Mouse (Mus musculus) testis, adult 2 months (tissue): ENCODE results near the gene Slc22a5. TPM values are rescaled to one million over a fixed set of nuclear protein-coding genes. Genes with fewer than 3 reads are reported as not detected.
"Not testable (repeated sequence)": the region's sequence is repeated elsewhere in the genome, so short reads cannot be mapped to it uniquely, and the experiment has no call there.

ENCODE experiments used
- H3K27ac ChIP-seq: fragments of 200-500 bp; 2 replicates; pipeline ENCODE4 v1.5.1; 2012; ENCODE audit warnings: low read depth, low read length; ENCODE audit not compliant: control insufficient read depth, insufficient read depth
- H3K27me3 ChIP-seq: fragments of 200-500 bp; 2 replicates; pipeline ENCODE4 v1.6.1; 2012; ENCODE audit warnings: mild to moderate bottlenecking, low read length, moderate library complexity; ENCODE audit not compliant: control insufficient read depth, insufficient read depth
- H3K36me3 ChIP-seq: fragments of 200-500 bp; 2 replicates; pipeline ENCODE4 v1.6.1; 2012; ENCODE audit warnings: mild to moderate bottlenecking, low read length; ENCODE audit not compliant: control insufficient read depth, insufficient read depth
- H3K4me1 ChIP-seq: fragments of 200-500 bp; 2 replicates; pipeline ENCODE4 v1.6.1; 2012; ENCODE audit warnings: low read length; ENCODE audit not compliant: control insufficient read depth, insufficient read depth
- H3K4me3 ChIP-seq: fragments of 200-500 bp; 2 replicates; pipeline ENCODE4 v1.5.1; 2012; ENCODE audit warnings: low read depth, mild to moderate bottlenecking, low read length, moderate library complexity, mixed read lengths; ENCODE audit not compliant: control insufficient read depth
- CTCF ChIP-seq: fragments of 200-500 bp; IDR thresholded peaks from 2 replicates; pipeline ENCODE4 v1.5.1; 2012; ENCODE audit warnings: low read depth, mild to moderate bottlenecking, inconsistent platforms, low read length, moderate library complexity; ENCODE audit not compliant: control insufficient read depth, insufficient read depth, insufficient replicate concordance
- POLR2A ChIP-seq: fragments of 200-500 bp; IDR thresholded peaks from 2 replicates; pipeline ENCODE4 v1.6.1; 2012; ENCODE audit warnings: low read depth, mild to moderate bottlenecking, inconsistent platforms, low read length, moderate library complexity; ENCODE audit not compliant: control insufficient read depth
- polyA plus RNA-seq: library from polyadenylated mRNA; depleted of rRNA; stranded (reverse); fragments of >200 nt; gene quantifications from 2 replicates; pipeline ENCODE4 v1.2.3, GENCODE M21; 2012

Slc22a5 gene
- polyA plus RNA-seq, 1 experiment = 20.7 TPM

DNA sequence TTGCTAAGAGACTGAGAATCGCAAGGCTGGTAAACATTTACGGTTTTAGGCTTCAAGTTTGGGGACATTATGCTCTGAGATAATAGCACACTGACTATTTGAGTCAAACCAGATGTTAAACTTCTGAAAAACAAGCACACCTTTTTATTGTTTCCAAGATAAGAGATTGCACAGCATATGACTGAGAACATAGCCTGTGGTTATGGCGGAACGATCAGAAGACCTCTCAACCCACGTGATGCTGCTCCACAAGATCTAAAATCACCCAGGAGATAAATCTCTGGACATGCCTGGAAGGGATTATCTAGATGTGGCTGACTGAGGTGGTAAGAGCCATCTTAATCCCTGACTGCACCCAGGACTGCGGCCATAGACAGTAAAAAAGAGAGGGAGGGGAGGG is 5.5 kb upstream of the Slc22a5 start:
- peaks cover 3% of the 10 kb centered on the region for H3K4me1 ChIP-seq
- H3K4me3 ChIP-seq = no peak overlapping the region

DNA sequence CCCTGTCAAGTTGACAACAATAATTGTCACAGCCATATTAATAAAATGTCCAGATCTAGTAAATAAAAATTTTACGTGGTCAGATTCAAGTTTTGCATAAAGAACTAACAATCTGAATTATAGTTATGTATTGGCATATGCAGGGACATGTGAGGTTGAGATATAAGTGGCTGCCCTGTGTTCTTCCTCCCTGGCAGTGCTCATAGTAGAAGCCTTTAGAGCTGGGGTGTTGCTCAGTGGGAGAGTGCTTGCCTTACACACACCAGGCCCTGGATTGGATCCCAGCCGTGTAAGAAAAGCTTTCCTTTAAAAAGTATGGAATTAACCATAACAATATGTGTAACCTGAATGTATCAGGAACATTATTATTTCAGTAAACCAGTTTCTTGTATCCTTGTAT is 2.0 kb upstream of the Slc22a5 start:
- peaks cover 7% of the 10 kb centered on the region for H3K4me1 ChIP-seq
- no peak overlapping the region for H3K27ac ChIP-seq
- no peaks in the 10 kb centered on the region for H3K27me3 ChIP-seq
- H3K4me3 ChIP-seq = no peak overlapping the region
- no peaks in the 10 kb centered on the region; the same call in 1 of the 2 replicates for H3K36me3 ChIP-seq
- TF ChIP-seq CTCF = no peak
- TF ChIP-seq POLR2A = no peak

More for the DNA sequence above, 5.5 kb upstream of the Slc22a5 start:
- no peak for TF ChIP-seq CTCF
- TF ChIP-seq POLR2A = no peak
- Histone ChIP-seq H3K27me3 (no peaks in the 10 kb centered on the region), H3K27ac (no peak overlapping the region), H3K36me3 (no peaks in the 10 kb centered on the region)

DNA sequence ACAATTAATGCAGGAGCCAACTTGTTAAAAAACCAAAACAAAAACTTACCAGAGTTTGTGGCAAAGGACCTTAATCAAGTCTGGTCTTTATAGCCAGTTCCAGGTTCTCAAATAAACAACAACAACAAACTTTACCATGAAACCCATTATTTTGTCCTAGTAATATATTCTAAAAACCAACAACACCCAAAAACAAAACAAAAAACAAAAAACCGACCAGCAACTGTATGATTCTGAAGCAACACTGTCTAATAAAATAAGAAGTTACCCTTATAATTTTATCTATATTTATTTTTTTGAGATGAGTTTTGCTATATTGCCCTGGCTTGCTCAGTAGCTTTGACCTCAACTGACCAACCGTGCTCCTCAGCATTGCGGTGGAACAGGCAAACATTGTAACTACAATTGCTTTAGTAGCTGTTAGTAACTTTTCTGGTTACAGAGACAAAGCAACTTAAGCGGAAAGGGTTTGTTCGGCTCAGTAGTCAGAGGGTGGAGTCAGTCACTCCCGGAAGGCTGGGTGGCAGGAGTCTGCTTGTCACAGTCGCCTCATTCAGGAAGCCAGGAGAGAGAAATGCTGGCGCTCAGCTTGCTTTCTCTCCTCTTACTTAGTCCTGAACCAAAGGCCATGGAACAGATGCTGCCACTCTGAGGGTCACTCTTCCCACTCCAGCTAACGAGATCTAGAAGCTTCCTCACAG is 1.4 kb upstream of the Slc22a5 start:
- TF ChIP-seq CTCF (no peak), POLR2A (0 out of 2 replicates have a peak, but pooled peaks have one; percentile 23)
- 0 out of 2 replicates have a peak overlapping the region, but pooled peaks have one; percentile 17 for H3K27ac ChIP-seq
- no peaks in the 10 kb centered on the region for H3K27me3 ChIP-seq
- H3K36me3 ChIP-seq = no peaks in the 10 kb centered on the region; the same call in 1 of the 2 replicates
- no peak overlapping the region for H3K4me3 ChIP-seq
- H3K4me1 ChIP-seq = peaks cover 7% of the 10 kb centered on the region

DNA sequence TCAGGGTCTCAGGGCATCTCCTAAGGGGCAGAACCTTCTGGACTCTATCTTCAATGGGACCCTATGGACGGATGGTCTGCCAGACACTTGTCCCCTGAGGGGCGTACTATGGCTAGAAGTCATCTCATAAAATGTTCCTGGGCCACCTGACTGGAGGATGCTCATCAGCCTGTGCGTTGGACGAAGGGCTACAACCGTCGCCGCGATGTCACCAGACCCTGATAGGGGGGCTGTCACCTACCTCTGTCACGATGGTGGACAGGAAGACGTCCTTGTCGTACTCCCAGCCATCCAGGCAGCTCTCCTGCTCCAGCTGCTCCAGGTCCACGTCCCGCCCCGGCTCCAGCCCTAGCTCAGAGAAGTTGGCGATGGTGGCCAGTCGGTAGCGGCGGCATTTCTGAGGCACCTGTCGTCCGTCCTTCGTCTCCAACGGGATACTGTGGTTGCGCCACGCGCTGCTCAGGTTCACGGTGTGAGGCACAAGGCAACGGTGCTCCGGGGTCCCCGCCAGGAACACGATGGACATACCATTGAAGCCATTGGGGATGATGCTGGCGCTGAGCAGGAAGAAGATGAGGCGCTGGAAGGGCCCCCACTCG is 455 bp downstream of the Slc22a5 start:
- Histone ChIP-seq H3K36me3 (no peaks in the 10 kb centered on the region; the same call in 1 of the 2 replicates), H3K27ac (peak overlapping the region; percentile 63)
- TF ChIP-seq CTCF (no peak), POLR2A (no peak)

DNA sequence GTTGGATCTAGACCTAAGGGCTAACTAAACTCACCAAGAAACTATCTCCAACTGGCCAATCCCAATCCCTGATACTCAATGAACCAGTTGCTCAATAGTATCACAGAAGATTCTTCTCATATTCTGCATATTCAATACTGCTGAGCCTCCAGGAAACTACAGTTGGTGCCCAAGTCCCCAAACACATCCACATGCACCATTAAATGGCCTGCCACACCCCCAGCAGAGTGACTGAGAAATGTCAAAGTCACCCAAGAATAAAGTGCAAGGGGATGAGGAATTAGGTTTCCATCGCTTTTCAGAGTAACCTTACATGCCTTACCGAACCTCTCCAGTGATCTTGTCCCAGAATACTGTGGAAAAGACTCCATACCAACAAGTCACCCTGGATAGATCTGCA is 1.2 kb downstream of the Slc22a5 start:
- no peaks in the 10 kb centered on the region for H3K27me3 ChIP-seq
- H3K36me3 ChIP-seq = no peaks in the 10 kb centered on the region; the same call in 1 of the 2 replicates
- no peak overlapping the region for H3K27ac ChIP-seq
- H3K4me1 ChIP-seq = peaks cover 7% of the 10 kb centered on the region
- peak overlapping the region; percentile 94 for H3K4me3 ChIP-seq
- TF ChIP-seq CTCF (no peak), POLR2A (no peak)

More for the DNA sequence above, 455 bp downstream of the Slc22a5 start:
- no peaks in the 10 kb centered on the region for H3K27me3 ChIP-seq
- peaks cover 7% of the 10 kb centered on the region for H3K4me1 ChIP-seq
- peak overlapping the region; percentile 94 for H3K4me3 ChIP-seq

DNA sequence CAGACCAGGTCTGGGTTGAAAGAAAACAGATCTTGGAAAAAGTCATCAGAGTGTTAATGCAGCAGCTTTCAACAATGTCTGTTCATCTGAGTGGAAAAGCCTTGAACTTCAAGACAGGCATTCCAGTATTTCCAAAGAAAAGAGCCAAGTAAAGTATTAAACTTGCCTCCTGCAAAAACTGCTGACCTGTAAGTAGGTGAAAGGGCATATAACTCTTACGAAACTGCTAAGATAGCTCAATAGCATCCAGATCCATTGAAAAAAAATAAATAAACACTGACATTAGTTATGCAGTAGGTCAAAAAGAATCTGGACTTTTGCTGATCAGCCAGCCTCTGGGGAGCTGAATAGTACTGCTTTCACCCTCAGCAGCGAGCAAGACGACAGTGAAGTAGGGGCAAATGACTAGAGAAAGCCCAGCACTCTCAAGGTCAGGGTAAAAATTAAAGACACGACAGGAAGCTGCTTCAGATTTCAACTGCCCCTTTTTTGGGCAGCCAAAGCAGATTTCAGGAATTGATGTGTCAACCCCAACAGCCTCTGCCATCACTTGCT is 2.3 kb downstream of the Slc22a5 start:
- no peak overlapping the region for H3K4me3 ChIP-seq
- no peaks in the 10 kb centered on the region for H3K27me3 ChIP-seq
- TF ChIP-seq POLR2A (no peak), CTCF (no peak)

DNA sequence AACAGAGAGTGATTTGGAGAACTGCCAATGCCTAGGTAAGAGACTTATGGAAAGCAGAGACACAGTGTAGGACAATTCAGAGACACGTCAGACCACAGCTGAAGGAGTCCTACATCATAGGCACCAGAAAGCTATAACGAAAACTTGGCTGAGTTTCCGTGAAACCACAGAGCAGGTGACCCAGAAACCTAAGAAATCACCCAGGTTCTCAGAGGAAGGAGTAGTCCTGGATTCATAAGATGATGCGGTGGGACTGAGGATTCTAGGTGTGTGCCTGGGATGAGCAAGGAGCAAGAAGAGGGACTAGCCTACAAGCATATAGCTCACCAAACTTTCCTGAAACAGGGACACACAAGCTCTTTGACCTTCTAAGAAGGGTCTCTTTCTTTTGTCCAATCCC is 3.2 kb downstream of the Slc22a5 start:
- no peak overlapping the region for H3K4me3 ChIP-seq
- H3K27me3 ChIP-seq = no peaks in the 10 kb centered on the region
- TF ChIP-seq POLR2A = no peak
- no peak for TF ChIP-seq CTCF
- no peaks in the 10 kb centered on the region; the same call in 1 of the 2 replicates for H3K36me3 ChIP-seq
- H3K27ac ChIP-seq = peak overlapping the region; percentile 3; the same call in 1 of the 2 replicates
- peaks cover 7% of the 10 kb centered on the region for H3K4me1 ChIP-seq

More for the DNA sequence above, 2.3 kb downstream of the Slc22a5 start:
- Histone ChIP-seq H3K27ac (peak overlapping the region; percentile 36), H3K4me1 (peaks cover 7% of the 10 kb centered on the region), H3K36me3 (no peaks in the 10 kb centered on the region; the same call in 1 of the 2 replicates)

DNA sequence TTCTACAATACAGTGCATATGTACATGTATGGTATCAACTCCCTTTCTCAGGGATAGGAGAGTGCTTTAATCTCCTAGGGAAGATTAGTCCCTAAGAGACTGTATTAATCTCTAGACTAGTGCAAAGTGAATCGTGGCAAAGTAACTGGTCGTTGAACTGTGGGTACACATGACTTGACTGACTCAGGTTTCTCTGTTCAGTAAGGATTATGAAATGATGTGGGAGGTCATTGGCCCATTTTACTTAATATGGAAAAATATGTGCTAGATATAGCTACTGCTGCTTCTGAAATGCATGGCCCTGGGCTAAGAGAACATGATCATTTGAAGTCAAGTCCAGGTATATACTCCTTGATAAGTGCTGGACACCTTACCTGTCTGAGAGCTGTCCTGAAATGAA is 8.2 kb downstream of the Slc22a5 start:
- Histone ChIP-seq H3K27me3 (no peaks in the 10 kb centered on the region), H3K36me3 (no peaks in the 10 kb centered on the region; the same call in 1 of the 2 replicates), H3K27ac (no peak overlapping the region), H3K4me1 (no peaks in the 10 kb centered on the region), H3K4me3 (no peak overlapping the region)
- no peak for TF ChIP-seq CTCF
- TF ChIP-seq POLR2A = no peak

DNA sequence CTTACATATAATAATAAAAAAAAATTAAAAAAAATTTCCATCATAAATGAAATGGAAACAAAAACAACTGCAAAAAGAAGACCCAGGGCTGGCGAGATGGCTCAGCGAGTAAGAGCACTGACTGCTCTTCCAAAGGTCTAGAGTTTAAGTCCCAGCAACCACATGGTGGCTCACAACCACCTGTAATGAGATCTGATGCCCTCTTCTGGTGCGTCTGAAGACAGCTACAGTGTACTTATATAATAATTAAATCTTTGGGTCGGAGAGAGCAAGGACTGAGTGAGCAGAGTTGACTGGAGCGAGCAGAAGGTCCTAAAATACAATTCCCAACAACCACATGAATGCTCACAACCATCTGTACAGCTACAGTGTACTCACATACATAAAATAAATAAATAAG is 13.4 kb downstream of the Slc22a5 start:
- not testable (repeated sequence) for H3K36me3 ChIP-seq, H3K27me3 ChIP-seq, H3K27ac ChIP-seq, H3K4me3 ChIP-seq, H3K4me1 ChIP-seq
